Mouse (Mus musculus): Measurements from ENCODE around the gene Fam198b. TPM values are rescaled to one million over a fixed set of nuclear protein-coding genes. Genes with fewer than 3 reads are reported as not detected.

The Fam198b gene
- polyA plus RNA-seq, 1 experiment from 2014 or later = 0.35 TPM

GRCm38 (mm10) chr3:79984542-79984941 is 100.2 kb downstream of the Fam198b start:
- DNase-seq = no peak
- Histone ChIP-seq H3K4me1 (ENCODE audit: insufficient read depth) (peaks cover 11% of the 10 kb centered on the region), H3K9ac (replicated peaks) (no peak overlapping the region), H3K4me2 (ENCODE audit: low read depth, low read length) (no peak overlapping the region), H3K9me3 (ENCODE audit: low read length) (no peaks in the 10 kb centered on the region), H3K4me3 (ENCODE audit: low read depth, low read length) (no peak overlapping the region), H3K27ac (ENCODE audit: low read depth) (0 out of 2 replicates have a peak overlapping the region, but pooled peaks have one; percentile 8), H3K27me3 (ENCODE audit: insufficient read depth, low read length) (no peaks in the 10 kb centered on the region), H3K36me3 (replicated peaks; ENCODE audit: insufficient read depth, low read length) (no peaks in the 10 kb centered on the region)
- TF ChIP-seq CTCF (IDR thresholded peaks at IDR 0.05; ENCODE audit: low read depth) = no peak
- no peak for TF ChIP-seq EP300 (IDR thresholded peaks at IDR 0.05; ENCODE audit: low read depth)
- ATAC-seq = peak; percentile 49; the same call in 1 of the 2 replicates
- WGBS (ENCODE audit: insufficient replicate concordance) = 35% methylated on average over 1 of the region's 1 CpGs

- no peaks in the 10 kb centered on the region for H3K27me3 ChIP-seq (ENCODE audit: insufficient read depth, low read length)
- DNase-seq (no peak), ATAC-seq (no peak)
- no peak overlapping the region for H3K4me2 ChIP-seq (ENCODE audit: low read depth, low read length)
- H3K36me3 ChIP-seq (replicated peaks; ENCODE audit: insufficient read depth, low read length) = no peaks in the 10 kb centered on the region
- H3K9me3 ChIP-seq (ENCODE audit: low read length) = no peaks in the 10 kb centered on the region
- 90% methylated on average over 8 of the region's 8 CpGs for WGBS (ENCODE audit: insufficient replicate concordance)
- peaks cover 8% of the 10 kb centered on the region for H3K4me1 ChIP-seq (ENCODE audit: insufficient read depth)
- H3K9ac ChIP-seq (replicated peaks) = no peak overlapping the region
- H3K27ac ChIP-seq (ENCODE audit: low read depth) = no peak overlapping the region
- no peak for TF ChIP-seq EP300 (IDR thresholded peaks at IDR 0.05; ENCODE audit: low read depth)
- no peak for TF ChIP-seq CTCF (IDR thresholded peaks at IDR 0.05; ENCODE audit: low read depth)
- no peak overlapping the region for H3K4me3 ChIP-seq (ENCODE audit: low read depth, low read length)
These were observed 104.9 kb downstream of the Fam198b start for GRCm38 (mm10) chr3:79989250-79989649.

- 59% methylated on average over 2 of the region's 2 CpGs for WGBS (ENCODE audit: insufficient replicate concordance)
These were observed 105.6 kb downstream of the Fam198b start for GRCm38 (mm10) chr3:79989911-79990310.

GRCm38 (mm10) chr3:79990480-79990879 is 106.1 kb downstream of the Fam198b start:
- ATAC-seq (no peak), DNase-seq (no peak)
- H3K4me1 ChIP-seq (ENCODE audit: insufficient read depth) = peaks cover 16% of the 10 kb centered on the region
- no peaks in the 10 kb centered on the region for H3K36me3 ChIP-seq (replicated peaks; ENCODE audit: insufficient read depth, low read length)
- no peak overlapping the region for H3K4me3 ChIP-seq (ENCODE audit: low read depth, low read length)
- H3K27me3 ChIP-seq (ENCODE audit: insufficient read depth, low read length) = no peaks in the 10 kb centered on the region
- no peaks in the 10 kb centered on the region for H3K9me3 ChIP-seq (ENCODE audit: low read length)
- no peak overlapping the region for H3K4me2 ChIP-seq (ENCODE audit: low read depth, low read length)
- H3K9ac ChIP-seq (replicated peaks) = no peak overlapping the region
- H3K27ac ChIP-seq (ENCODE audit: low read depth) = no peak overlapping the region
- no peak for TF ChIP-seq CTCF (IDR thresholded peaks at IDR 0.05; ENCODE audit: low read depth)
- TF ChIP-seq EP300 (IDR thresholded peaks at IDR 0.05; ENCODE audit: low read depth) = no peak

More at GRCm38 (mm10) chr3:79989911-79990310, 105.6 kb downstream of the Fam198b start:
- Histone ChIP-seq H3K4me1 (ENCODE audit: insufficient read depth) (peaks cover 11% of the 10 kb centered on the region), H3K27me3 (ENCODE audit: insufficient read depth, low read length) (no peaks in the 10 kb centered on the region), H3K4me3 (ENCODE audit: low read depth, low read length) (no peak overlapping the region), H3K9me3 (ENCODE audit: low read length) (no peaks in the 10 kb centered on the region), H3K9ac (replicated peaks) (no peak overlapping the region), H3K27ac (ENCODE audit: low read depth) (no peak overlapping the region), H3K36me3 (replicated peaks; ENCODE audit: insufficient read depth, low read length) (no peaks in the 10 kb centered on the region), H3K4me2 (ENCODE audit: low read depth, low read length) (no peak overlapping the region)
- no peak for TF ChIP-seq CTCF (IDR thresholded peaks at IDR 0.05; ENCODE audit: low read depth)
- no peak for TF ChIP-seq EP300 (IDR thresholded peaks at IDR 0.05; ENCODE audit: low read depth)
- DNase-seq (no peak), ATAC-seq (no peak)

- Histone ChIP-seq H3K4me3 (ENCODE audit: low read depth, low read length) (0 out of 2 replicates have a peak overlapping the region, but pooled peaks have one; percentile 10), H3K27ac (ENCODE audit: low read depth) (peak overlapping the region; percentile 77), H3K4me1 (ENCODE audit: insufficient read depth) (peaks cover 22% of the 10 kb centered on the region), H3K9ac (replicated peaks) (peak overlapping the region; percentile 21; the same call in 1 of the 2 replicates), H3K27me3 (ENCODE audit: insufficient read depth, low read length) (no peaks in the 10 kb centered on the region), H3K9me3 (ENCODE audit: low read length) (no peaks in the 10 kb centered on the region), H3K36me3 (replicated peaks; ENCODE audit: insufficient read depth, low read length) (no peaks in the 10 kb centered on the region), H3K4me2 (ENCODE audit: low read depth, low read length) (peak overlapping the region; percentile 58)
- TF ChIP-seq CTCF (IDR thresholded peaks at IDR 0.05; ENCODE audit: low read depth) = no peak
- peak; percentile 71 for TF ChIP-seq EP300 (IDR thresholded peaks at IDR 0.05; ENCODE audit: low read depth)
- peak; percentile 71 for ATAC-seq
- peak; percentile 20 for DNase-seq
- 23% methylated on average over 5 of the region's 5 CpGs for WGBS (ENCODE audit: insufficient replicate concordance)
These were observed 109.8 kb downstream of the Fam198b start for GRCm38 (mm10) chr3:79994029-79994539.

GRCm38 (mm10) chr3:79995726-79996125 is 111.4 kb downstream of the Fam198b start:
- WGBS (ENCODE audit: insufficient replicate concordance) = 49% methylated on average over 6 of the region's 6 CpGs
- TF ChIP-seq CTCF (IDR thresholded peaks at IDR 0.05; ENCODE audit: low read depth) = no peak
- TF ChIP-seq EP300 (IDR thresholded peaks at IDR 0.05; ENCODE audit: low read depth) = peak; percentile 59
- H3K27ac ChIP-seq (ENCODE audit: low read depth) = peak overlapping the region; percentile 75; the same call in 1 of the 2 replicates
- no peak overlapping the region for H3K9ac ChIP-seq (replicated peaks)
- H3K4me1 ChIP-seq (ENCODE audit: insufficient read depth) = peaks cover 22% of the 10 kb centered on the region
- H3K27me3 ChIP-seq (ENCODE audit: insufficient read depth, low read length) = no peaks in the 10 kb centered on the region
- H3K4me2 ChIP-seq (ENCODE audit: low read depth, low read length) = peak overlapping the region; percentile 29; the same call in 1 of the 2 replicates
- ATAC-seq (peak; percentile 98), DNase-seq (peak; percentile 24)
- no peaks in the 10 kb centered on the region for H3K9me3 ChIP-seq (ENCODE audit: low read length)
- no peaks in the 10 kb centered on the region for H3K36me3 ChIP-seq (replicated peaks; ENCODE audit: insufficient read depth, low read length)
- H3K4me3 ChIP-seq (ENCODE audit: low read depth, low read length) = no peak overlapping the region

Other genes with a start within 250 kb of the Fam198b start
- 0.02 TPM in 1 of 2 replicates, not detected in the other for gene Rxfp1, start 146.7 kb upstream of the Fam198b start, polyA plus RNA-seq (2015; fragmentation: Nextera tagmentation; extraction: Ambion mirVana)
- 1.2 and 2.0 TPM in 2 replicates for gene Tmem144, start 31.8 kb upstream of the Fam198b start, polyA plus RNA-seq (2015; fragmentation: Nextera tagmentation; extraction: Ambion mirVana)

Measured in liver, postnatal 0 days (tissue).